Mouse (Mus musculus) ES-CJ7 (cell line): ENCODE data around the gene Rbm20.

Source experiments
- DNase-seq: peaks from one replicate; pipeline ENCODE4 v3.0.0; 2011; ENCODE audit warnings: low read depth, low spot score

Rbm20 gene

GRCm38 (mm10) chr19:53851352-53851751, 174.2 kb downstream of the Rbm20 start:
- no peak for DNase-seq

GRCm38 (mm10) chr19:53851826-53852698, 175.0 kb downstream of the Rbm20 start:
- no peak for DNase-seq

- peak; percentile 19 for DNase-seq
Measured at GRCm38 (mm10) chr19:53852699-53853451, 175.8 kb downstream of the Rbm20 start.

- no peak for DNase-seq
Measured at GRCm38 (mm10) chr19:53854978-53855377, 177.9 kb downstream of the Rbm20 start.

GRCm38 (mm10) chr19:53855781-53856180, 178.7 kb downstream of the Rbm20 start:
- DNase-seq: no peak

GRCm38 (mm10) chr19:53856794-53857193, 179.7 kb downstream of the Rbm20 start:
- no peak for DNase-seq

GRCm38 (mm10) chr19:53857962-53858361, 180.9 kb downstream of the Rbm20 start:
- no peak for DNase-seq

- DNase-seq: peak; percentile 24
Measured at GRCm38 (mm10) chr19:53859149-53859548, 182.0 kb downstream of the Rbm20 start.

GRCm38 (mm10) chr19:53859593-53859992, 182.5 kb downstream of the Rbm20 start:
- DNase-seq: no peak

GRCm38 (mm10) chr19:53861346-53861745, 184.2 kb downstream of the Rbm20 start:
- no peak for DNase-seq

- DNase-seq: no peak
Measured at GRCm38 (mm10) chr19:53862573-53863246, 185.6 kb downstream of the Rbm20 start.

- no peak for DNase-seq
Measured at GRCm38 (mm10) chr19:53867238-53867637, 190.1 kb downstream of the Rbm20 start.

GRCm38 (mm10) chr19:53868125-53868524, 191.0 kb downstream of the Rbm20 start:
- DNase-seq: no peak

GRCm38 (mm10) chr19:53868796-53869195, 191.7 kb downstream of the Rbm20 start:
- DNase-seq: no peak

GRCm38 (mm10) chr19:53869427-53870385, 192.6 kb downstream of the Rbm20 start:
- no peak for DNase-seq

GRCm38 (mm10) chr19:53870568-53870967, 193.5 kb downstream of the Rbm20 start:
- DNase-seq: no peak

GRCm38 (mm10) chr19:53871502-53871901, 194.4 kb downstream of the Rbm20 start:
- no peak for DNase-seq

- no peak for DNase-seq
Measured at GRCm38 (mm10) chr19:53872994-53873713, 196.0 kb downstream of the Rbm20 start.

- no peak for DNase-seq
Measured at GRCm38 (mm10) chr19:53875246-53875645, 198.1 kb downstream of the Rbm20 start.

GRCm38 (mm10) chr19:53877779-53878178, 200.7 kb downstream of the Rbm20 start:
- DNase-seq: no peak
